Comparison of ENCODE assay signal across 16 mouse cellular contexts in the genomic region with DNA sequence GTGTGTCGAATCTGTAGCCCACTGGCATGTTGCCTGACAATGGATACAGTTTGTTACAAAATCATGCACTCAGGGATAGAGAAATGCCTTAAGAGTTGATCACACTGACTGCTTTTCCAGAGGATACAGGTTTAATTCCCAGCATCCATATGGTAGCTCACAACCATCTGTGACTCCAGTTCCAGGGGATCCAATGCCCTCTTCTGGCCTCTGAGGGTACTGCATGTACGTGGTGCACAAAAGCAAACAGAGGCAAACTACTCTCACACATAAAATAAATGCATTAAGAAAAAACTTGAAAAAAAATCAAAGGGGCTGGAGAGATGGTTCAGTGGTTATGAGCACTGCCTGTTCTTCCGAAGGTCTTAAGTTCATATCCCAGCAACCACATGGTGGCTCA. TPM values are rescaled to one million over a fixed set of nuclear protein-coding genes. Genes with fewer than 3 reads are reported as not detected.
DNase-seq lines count a peak whose midpoint lies in the region; ATAC-seq and TF ChIP-seq lines count a peak whose summit lies in the region.
"Had no signal": no experiment of that assay in that cellular context is flagged by ENCODE, and none has a peak within 500 bp of the region (broad histone marks: within the 10 kb centered on the region; RNA-seq: fewer than 3 reads in every experiment).

No protein-coding gene starts in this region.

- TF ChIP-seq CTCF in hindbrain, postnatal 0 days (IDR thresholded peaks at IDR 0.05; ENCODE audit: low read depth) = peak; percentile 51
- TF ChIP-seq CTCF in ES-Bruce4 (IDR thresholded peaks at IDR 0.05; ENCODE audit: low read depth, low read length) = peak; percentile 43
- 0 out of 2 replicates have a peak, but pooled peaks have one; percentile 15 for TF ChIP-seq CTCF in brain, embryonic 14.5 days (IDR thresholded peaks at IDR 0.05; ENCODE audit: borderline replicate concordance, extremely low read depth, insufficient read depth, insufficient read length)

- no peaks in the 10 kb centered on the region for H3K27me3 ChIP-seq in hindbrain, postnatal 0 days (ENCODE audit: insufficient read depth, low read length)
- H3K27me3 ChIP-seq in hindbrain, embryonic 16.5 days (replicated peaks; ENCODE audit: control insufficient read depth, insufficient read depth, low read length) = peaks cover 6% of the 10 kb centered on the region; the same call in 1 of the 2 replicates
- H3K27me3 ChIP-seq in ES-Bruce4 (ENCODE audit: control insufficient read depth, insufficient read depth, low read length, poor library complexity, severe bottlenecking) = no peaks in the 10 kb centered on the region

- no peak overlapping the region for H3K9ac ChIP-seq in hindbrain, postnatal 0 days (replicated peaks; ENCODE audit: low read length)
- no peak overlapping the region for H3K9ac ChIP-seq in hindbrain, embryonic 16.5 days (ENCODE audit: low read depth, low read length)
- no peak overlapping the region for H3K9ac ChIP-seq in ES-Bruce4 (ENCODE audit: low read depth, poor library complexity, severe bottlenecking)
- H3K9ac ChIP-seq: hindbrain, embryonic 15.5 days; lung, embryonic 15.5 days had no signal

- no peak overlapping the region for H3K4me3 ChIP-seq in hindbrain, postnatal 0 days (ENCODE audit: low read length)
- no peak overlapping the region for H3K4me3 ChIP-seq in hindbrain, embryonic 16.5 days (ENCODE audit: low read length)
- no peak overlapping the region for H3K4me3 ChIP-seq in ES-Bruce4 (ENCODE audit: low read depth, low read length)
- H3K4me3 ChIP-seq: hindbrain, embryonic 15.5 days; lung, embryonic 15.5 days; midbrain, embryonic 10.5 days had no signal

- no peak for ATAC-seq in hindbrain, postnatal 0 days
- ATAC-seq in hindbrain, embryonic 16.5 days = no peak

- DNase-seq in hindbrain, postnatal 0 days (ENCODE audit: low spot score) = no peak
- DNase-seq in lung, postnatal 14 days = peak; percentile 26
- DNase-seq in lung, postnatal 4 days = no peak
- DNase-seq in brain, embryonic 14.5 days (ENCODE audit: low read depth) = no peak
- no peak for DNase-seq in spleen, postnatal 14 days (ENCODE audit: low spot score in 2 of 2)
- no peak for DNase-seq in spleen, postnatal 4 days (ENCODE audit: low spot score in 2 of 2)
- DNase-seq: cerebellum, adult 11 months; heart, adult 18-20 months; kidney, postnatal 10 days; thymus, postnatal 14 days had no signal

- no peaks in the 10 kb centered on the region for H3K4me1 ChIP-seq in hindbrain, postnatal 0 days (ENCODE audit: insufficient read depth, low read length)
- H3K4me1 ChIP-seq in hindbrain, embryonic 16.5 days (ENCODE audit: control insufficient read depth, insufficient read depth, low read depth, low read length) = no peaks in the 10 kb centered on the region
- H3K4me1 ChIP-seq in ES-Bruce4 (ENCODE audit: control insufficient read depth, insufficient read depth, low read length) = peaks cover 4% of the 10 kb centered on the region

- TF ChIP-seq POLR2A in ES-Bruce4 (IDR thresholded peaks at IDR 0.05; ENCODE audit: insufficient read depth, low read length) = no peak
- TF ChIP-seq POLR2A in brain, embryonic 14.5 days (IDR thresholded peaks at IDR 0.05; ENCODE audit: borderline replicate concordance, extremely low read depth, insufficient read depth, insufficient read length, poor library complexity, severe bottlenecking) = no peak

- TF ChIP-seq EP300 in ES-Bruce4 (IDR thresholded peaks at IDR 0.05; ENCODE audit: insufficient read depth, low read depth, low read length) = no peak

- no peak overlapping the region for H3K4me2 ChIP-seq in hindbrain, postnatal 0 days (ENCODE audit: low read depth, low read length)
- no peak overlapping the region for H3K4me2 ChIP-seq in hindbrain, embryonic 16.5 days (ENCODE audit: low read length)
- H3K4me2 ChIP-seq: hindbrain, embryonic 15.5 days; lung, embryonic 15.5 days had no signal

- 89% methylated on average over 3 of the region's 3 CpGs for WGBS in hindbrain, postnatal 0 days
- 75% methylated on average over 3 of the region's 3 CpGs for WGBS in hindbrain, embryonic 16.5 days

- no peaks in the 10 kb centered on the region for H3K36me3 ChIP-seq in hindbrain, postnatal 0 days (ENCODE audit: insufficient read depth, low read length)
- no peaks in the 10 kb centered on the region for H3K36me3 ChIP-seq in hindbrain, embryonic 16.5 days (ENCODE audit: control insufficient read depth, insufficient read depth, low read length)
- no peaks in the 10 kb centered on the region for H3K36me3 ChIP-seq in ES-Bruce4 (ENCODE audit: control insufficient read depth, insufficient read depth, low read length, poor library complexity, severe bottlenecking)
- H3K36me3 ChIP-seq: hindbrain, embryonic 15.5 days; midbrain, embryonic 10.5 days had no signal

- 0 out of 2 replicates have a peak, but pooled peaks cover 2% of the 10 kb centered on the region for H3K9me3 ChIP-seq in hindbrain, postnatal 0 days (ENCODE audit: low read length)
- H3K9me3 ChIP-seq in hindbrain, embryonic 16.5 days (ENCODE audit: control insufficient read depth, low read length) = peaks cover 8% of the 10 kb centered on the region; the same call in 1 of the 2 replicates
- H3K9me3 ChIP-seq in ES-Bruce4 (replicated peaks; ENCODE audit: control insufficient read depth, insufficient read depth, low read length, poor library complexity, severe bottlenecking) = no peaks in the 10 kb centered on the region
- H3K9me3 ChIP-seq: hindbrain, embryonic 15.5 days; lung, embryonic 15.5 days had no signal

- H3K27ac ChIP-seq in hindbrain, postnatal 0 days = no peak overlapping the region
- H3K27ac ChIP-seq in hindbrain, embryonic 16.5 days (ENCODE audit: low read depth, low read length) = no peak overlapping the region
- H3K27ac ChIP-seq in ES-Bruce4 (ENCODE audit: insufficient read depth, low read length) = no peak overlapping the region
- H3K27ac ChIP-seq: hindbrain, embryonic 15.5 days; lung, embryonic 15.5 days; midbrain, embryonic 10.5 days had no signal

RNA-seq across cellular contexts. Expression of a gene that starts 26.6 kb away (rescaled TPM):
- total RNA-seq in hindbrain, postnatal 0 days (2014; rRNA removed) = 24.7 and 37.0 TPM in 2 replicates
- 8.0 and 8.2 TPM in 2 replicates for polyA plus RNA-seq in hindbrain, postnatal 0 days (2015; fragmentation: Nextera tagmentation; extraction: Ambion mirVana)
- 6.4 and 8.5 TPM in 2 replicates for polyA plus RNA-seq in hindbrain, embryonic 16.5 days (2015; fragmentation: Nextera tagmentation; extraction: Ambion mirVana)
- polyA plus RNA-seq in ES-Bruce4 (2011; ENCODE audit: insufficient read depth, insufficient read length, low read depth, missing spikeins) = 12.3 and 15.5 TPM in 2 replicates
- polyA plus RNA-seq in brain, embryonic 14.5 days (2012; rRNA removed) = 16.6 and 27.2 TPM in 2 replicates
- polyA plus RNA-seq: heart, postnatal 0 days had no signal

RNA-seq across cellular contexts. Expression of a gene that starts 44.9 kb away (rescaled TPM):
- 0.90 TPM in 1 of 2 replicates, not detected in the other for total RNA-seq in hindbrain, postnatal 0 days (2014; rRNA removed)
- polyA plus RNA-seq in hindbrain, postnatal 0 days (2015; fragmentation: Nextera tagmentation; extraction: Ambion mirVana) = 0.26 and 0.69 TPM in 2 replicates
- 1.1 and 1.6 TPM in 2 replicates for polyA plus RNA-seq in hindbrain, embryonic 16.5 days (2015; fragmentation: Nextera tagmentation; extraction: Ambion mirVana)
- 0.97 and 1.1 TPM in 2 replicates for polyA plus RNA-seq in ES-Bruce4 (2011; ENCODE audit: insufficient read depth, insufficient read length, low read depth, missing spikeins)
- polyA plus RNA-seq in brain, embryonic 14.5 days (2012; rRNA removed) = 0.16 and 0.42 TPM in 2 replicates

RNA-seq across cellular contexts. Expression of a gene that starts 53.6 kb away (rescaled TPM):
- 9.7 and 10.9 TPM in 2 replicates for total RNA-seq in hindbrain, postnatal 0 days (2014; rRNA removed)
- polyA plus RNA-seq in hindbrain, postnatal 0 days (2015; fragmentation: Nextera tagmentation; extraction: Ambion mirVana) = 9.3 and 10.6 TPM in 2 replicates
- polyA plus RNA-seq in hindbrain, embryonic 16.5 days (2015; fragmentation: Nextera tagmentation; extraction: Ambion mirVana) = 5.0 and 8.0 TPM in 2 replicates
- 14.7 and 16.5 TPM in 2 replicates for polyA plus RNA-seq in ES-Bruce4 (2011; ENCODE audit: insufficient read depth, insufficient read length, low read depth, missing spikeins)
- 0.72 and 1.8 TPM in 2 replicates for polyA plus RNA-seq in brain, embryonic 14.5 days (2012; rRNA removed)
